Mouse (Mus musculus) erythroblast, embryonic 14.5 days (primary cell): ENCODE measurements at regions not wholly inside any gene's neighbourhood (a gene's known extent, or its start where the extent isn't known, plus 50 kb on each side); places are given as distances from the start of the nearest gene placed in this dataset.

Source experiments
- GATA1 ChIP-seq: IDR thresholded peaks from 2 replicates; pipeline ENCODE4 v1.6.1; 2012; ENCODE audit warnings: low read length, inconsistent platforms, mixed read lengths
- TAL1 ChIP-seq: IDR thresholded peaks from 3 replicates; pipeline ENCODE4 v1.6.1; 2012; ENCODE audit warnings: low read length, inconsistent platforms, mixed read lengths

- TF ChIP-seq GATA1: no peak
- TF ChIP-seq TAL1: no peak
These were observed 2303.5 kb upstream of the Lrrc6 start for GRCm38 (mm10) chr15:68804254-68804653.
